Mouse (Mus musculus) CH12F3 (cell line): ENCODE results near the gene Gdi2.
"Not testable (repeated sequence)": the region's sequence is repeated elsewhere in the genome, so short reads cannot be mapped to it uniquely, and the experiment has no call there.

Source experiments
- in situ Hi-C: fragments of 300-500 bp; cut with MboI; formaldehyde crosslinking; loops from 2 replicates; pipeline ENCODE4 v1.14.3; 2020; ENCODE audit warnings: low sequenced_read_pairs

Gene Gdi2

DNA sequence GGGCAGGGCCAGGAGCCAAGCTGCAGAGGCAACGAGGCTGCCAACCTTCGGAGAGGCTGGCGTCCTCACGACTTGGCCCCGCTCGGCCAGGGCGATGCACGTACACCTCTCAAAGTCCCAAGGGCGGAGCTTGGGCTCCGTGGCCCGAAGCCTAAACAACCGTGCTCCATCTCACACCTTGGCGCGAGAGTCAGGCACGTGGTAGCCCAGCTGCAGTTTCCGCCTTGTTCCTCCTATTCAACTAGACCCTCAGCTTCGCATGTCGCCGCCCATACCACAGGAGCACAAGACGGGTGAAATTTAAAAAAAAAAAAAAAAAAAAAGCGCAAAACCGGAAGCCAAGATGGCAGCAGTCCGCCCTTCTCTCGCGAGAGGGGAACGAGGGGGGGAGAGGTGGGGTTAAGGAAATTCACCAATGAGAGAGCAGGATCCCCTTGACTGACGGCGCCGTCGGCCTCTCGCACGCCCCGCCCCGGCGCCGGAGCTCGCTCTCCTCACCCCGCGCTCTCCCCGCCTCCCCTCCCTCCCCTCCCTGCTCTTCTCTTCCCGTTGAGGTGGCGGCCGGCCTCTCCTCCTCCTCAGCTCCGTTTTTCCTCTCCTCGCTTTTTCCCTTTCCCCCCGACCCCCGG is at the start of gene Gdi2:
Gene Gdi2, plus strand, starts transcription at position 470 of the 629 bp plus-strand sequence.
- in situ Hi-C loops = no loop called here

DNA sequence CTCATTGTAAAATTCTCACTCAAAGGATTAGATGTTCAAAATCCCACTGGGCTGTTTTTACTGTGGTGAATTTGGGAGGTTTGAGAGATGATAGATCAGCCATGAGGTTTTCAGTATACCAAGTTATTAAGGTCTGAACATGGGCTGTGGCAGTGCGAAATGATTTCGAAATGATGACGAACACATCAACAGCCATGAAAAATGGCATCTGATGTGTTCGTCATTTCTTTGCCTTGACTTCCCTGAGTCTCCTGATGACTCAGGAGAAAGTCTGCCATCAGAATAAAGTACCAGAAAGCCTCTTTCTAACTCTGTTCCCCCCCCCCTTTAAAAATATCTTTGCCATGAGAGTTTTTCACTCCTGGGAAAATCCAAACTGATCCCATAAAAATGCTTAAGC is 42.3 kb upstream of the Gdi2 start:
- in situ Hi-C loops = no loop called here

DNA sequence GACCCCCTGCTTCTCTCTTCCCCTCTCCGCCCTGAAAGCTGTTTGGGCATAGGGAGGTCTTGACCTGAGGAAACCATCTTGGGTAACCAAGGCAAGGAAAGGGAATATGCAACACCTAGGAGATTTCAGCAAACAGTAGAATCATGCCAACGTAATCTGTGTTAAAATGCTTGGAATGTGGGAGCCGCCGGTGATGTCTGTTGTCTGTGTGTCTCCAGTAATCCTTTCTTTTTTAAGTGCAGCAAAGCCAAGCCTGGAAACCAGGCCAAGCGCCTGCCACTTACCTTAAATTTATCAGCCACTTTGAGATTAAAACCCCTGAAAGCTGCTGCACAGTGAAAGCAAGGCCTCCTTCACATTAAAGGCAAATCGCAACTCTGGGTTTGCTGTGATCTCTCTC is 36.8 kb upstream of the Gdi2 start:
- in situ Hi-C loops = not testable (repeated sequence)

DNA sequence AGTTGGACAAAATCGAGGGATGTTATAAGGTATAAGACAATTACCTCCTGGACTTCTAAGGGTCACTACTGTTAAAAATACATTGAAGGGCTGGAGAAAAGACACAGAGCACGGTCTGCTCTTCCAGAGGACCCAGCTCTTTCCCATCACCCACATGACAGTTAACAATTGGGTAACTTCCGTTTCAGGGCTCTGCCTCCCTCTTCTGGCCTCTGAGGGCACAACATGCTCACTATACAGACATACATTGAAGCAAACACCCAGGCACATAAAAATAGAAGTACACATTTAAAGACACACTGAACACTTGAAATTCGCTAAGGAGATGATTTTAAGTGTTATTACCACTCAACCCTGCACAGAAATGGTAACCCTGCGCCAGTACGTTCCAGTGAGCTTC is 22.5 kb upstream of the Gdi2 start:
- in situ Hi-C loops = not testable (repeated sequence)

DNA sequence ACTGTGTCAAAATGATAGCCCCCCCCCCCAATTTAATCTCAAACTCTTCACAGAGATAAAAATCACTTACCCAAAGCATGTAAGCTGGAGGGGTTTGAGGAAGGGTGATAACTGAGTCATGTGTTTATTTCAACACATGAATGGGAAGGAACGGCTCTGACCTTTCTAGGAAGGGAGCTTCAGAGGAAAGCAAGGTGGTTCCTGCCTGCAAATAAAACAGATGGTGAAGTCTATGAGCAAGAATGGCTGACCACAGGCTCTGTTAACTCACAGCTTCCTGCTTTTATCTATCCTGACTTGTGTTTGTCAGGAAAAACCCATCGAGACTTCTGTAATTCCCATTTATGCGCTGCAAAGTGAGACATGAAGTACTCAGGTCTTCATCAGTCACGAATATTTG is 18.5 kb upstream of the Gdi2 start:
- in situ Hi-C loops = not testable (repeated sequence)

DNA sequence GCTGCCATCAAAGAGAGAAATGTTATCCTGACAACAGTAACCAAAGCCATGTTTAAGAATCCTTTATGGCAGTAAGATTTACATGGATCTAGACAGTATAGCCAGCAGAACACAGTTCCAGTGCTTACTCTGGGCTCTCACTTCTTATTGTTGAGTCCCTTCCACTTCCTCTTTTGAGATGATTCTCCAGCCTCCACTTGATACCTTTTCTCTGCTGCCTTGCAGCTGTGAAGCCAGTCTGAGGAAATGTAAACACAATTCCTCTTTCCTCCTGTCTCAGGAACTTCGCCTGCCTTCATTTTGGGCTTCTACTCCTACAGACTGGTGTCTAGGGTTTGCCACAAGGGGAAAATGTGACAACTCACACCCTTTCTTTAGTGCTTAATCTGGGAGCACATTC is 17.9 kb upstream of the Gdi2 start:
- in situ Hi-C loops = not testable (repeated sequence)

DNA sequence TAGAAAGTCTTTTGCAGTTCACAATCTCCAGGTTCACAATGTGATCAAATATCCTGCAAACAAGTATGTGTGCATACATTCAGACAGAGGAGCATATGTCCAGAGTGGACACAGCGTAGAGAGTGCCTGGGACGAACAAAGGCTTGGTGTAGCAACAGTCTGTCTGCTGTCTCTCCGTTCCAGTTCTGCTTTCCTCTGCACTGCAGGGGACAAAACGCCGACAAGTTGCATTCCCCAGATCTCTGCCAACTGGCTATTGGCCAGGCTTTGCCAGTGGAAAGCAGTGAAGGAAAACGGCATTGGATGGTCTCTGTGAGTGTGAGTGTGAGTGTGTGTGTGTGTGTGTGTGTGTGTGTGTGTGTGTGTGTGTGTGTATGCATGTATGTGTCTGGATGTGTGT is 14.4 kb upstream of the Gdi2 start:
- in situ Hi-C loops = no loop called here

DNA sequence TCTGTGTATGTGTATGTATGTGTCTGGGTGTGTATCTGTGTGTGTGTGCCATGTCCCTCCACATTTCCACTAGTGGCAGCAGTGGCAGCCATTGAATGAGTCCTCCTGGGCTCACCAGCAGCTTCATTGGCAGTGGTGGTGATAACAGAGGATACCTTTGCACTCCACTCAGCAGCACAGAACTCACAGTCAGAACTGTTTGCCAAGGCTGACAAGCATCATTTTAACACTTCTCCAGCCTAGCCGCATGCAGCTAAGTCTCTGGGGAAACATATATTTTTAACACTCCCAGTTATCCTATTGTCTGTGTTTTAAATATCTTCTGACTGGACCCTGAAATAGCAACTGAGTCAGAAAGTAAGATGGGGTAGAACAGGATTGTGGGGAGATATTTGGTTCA is 13.9 kb upstream of the Gdi2 start:
- in situ Hi-C loops = no loop called here

DNA sequence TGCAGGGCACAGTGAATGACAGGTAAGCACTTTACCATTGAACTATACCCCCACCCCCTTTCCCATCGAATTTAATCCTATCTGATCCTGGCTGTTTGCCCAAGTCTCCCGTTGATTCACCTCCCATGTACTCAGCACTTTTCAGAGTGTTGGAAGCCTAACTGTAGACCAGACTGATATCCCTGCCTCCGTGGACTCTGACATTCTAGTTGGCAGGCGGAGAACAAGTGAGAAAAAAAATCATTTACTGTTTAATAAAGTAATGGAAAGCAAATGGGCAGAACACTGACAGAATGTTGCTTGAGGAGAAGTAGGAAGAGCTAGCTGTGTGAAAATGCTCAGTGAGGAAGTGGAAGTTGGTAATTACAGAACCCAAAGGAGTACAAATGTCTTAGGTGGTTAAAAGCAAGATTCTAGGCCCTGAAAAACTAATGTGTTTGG is 12.2 kb upstream of the Gdi2 start:
- in situ Hi-C loops = no loop called here

DNA sequence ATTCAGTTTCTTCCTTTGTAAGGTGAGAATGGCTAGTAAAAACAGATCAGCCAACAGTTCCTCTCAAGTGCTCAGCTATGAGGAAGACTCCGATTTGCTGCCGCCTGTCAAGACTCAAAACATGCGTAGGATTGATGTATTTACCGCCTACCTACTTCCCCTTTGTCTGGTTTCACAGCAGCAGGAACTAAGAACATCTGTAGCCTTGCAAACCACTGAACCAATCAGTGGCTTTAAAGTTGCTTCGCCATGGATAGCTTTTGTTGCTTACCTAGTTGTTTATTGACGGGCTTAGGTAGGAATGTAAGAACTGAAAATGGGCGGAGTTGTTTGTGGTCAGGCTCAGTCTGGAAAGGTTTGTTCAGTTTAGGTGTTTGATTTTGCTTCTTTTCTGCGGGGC is 11.5 kb upstream of the Gdi2 start:
- in situ Hi-C loops = no loop called here

DNA sequence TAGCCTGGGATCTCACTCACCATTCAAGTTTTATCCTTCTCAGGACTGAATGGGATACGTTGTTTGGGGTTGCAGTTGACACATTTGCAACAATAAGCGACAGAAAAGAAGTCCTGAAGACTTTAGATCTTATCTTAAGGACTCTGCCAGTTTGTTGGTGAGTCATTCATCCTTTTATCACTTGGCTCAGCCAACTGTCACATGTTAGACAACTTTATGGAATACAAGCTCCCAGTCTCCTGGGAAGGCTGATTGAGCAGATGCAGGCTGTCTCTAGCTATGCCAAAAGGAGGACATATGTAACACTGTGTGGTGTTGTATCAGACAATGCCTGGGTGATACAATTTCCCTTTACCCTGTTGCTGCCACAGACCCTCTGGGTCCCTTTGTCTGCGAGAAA is 7.4 kb upstream of the Gdi2 start:
- in situ Hi-C loops = no loop called here

DNA sequence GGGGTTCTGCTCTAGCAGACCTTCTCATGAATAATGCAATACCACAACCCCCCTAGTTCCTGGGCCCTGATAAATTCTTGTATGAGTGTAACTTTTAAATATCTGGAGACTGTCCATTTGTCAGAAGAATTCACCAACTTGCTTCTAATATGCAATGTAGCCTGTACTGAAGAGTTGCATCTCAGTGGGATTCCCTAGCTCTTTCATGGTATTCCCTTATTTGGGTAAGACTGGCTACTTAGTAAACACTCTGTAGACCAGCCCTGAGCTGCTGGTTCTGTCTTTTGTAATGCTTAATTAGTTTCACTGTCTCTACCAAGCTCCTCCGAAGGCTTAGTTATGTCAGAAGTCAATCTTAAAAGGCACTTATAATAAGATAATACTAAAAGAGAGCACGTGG is 6.7 kb upstream of the Gdi2 start:
- in situ Hi-C loops = not testable (repeated sequence)

DNA sequence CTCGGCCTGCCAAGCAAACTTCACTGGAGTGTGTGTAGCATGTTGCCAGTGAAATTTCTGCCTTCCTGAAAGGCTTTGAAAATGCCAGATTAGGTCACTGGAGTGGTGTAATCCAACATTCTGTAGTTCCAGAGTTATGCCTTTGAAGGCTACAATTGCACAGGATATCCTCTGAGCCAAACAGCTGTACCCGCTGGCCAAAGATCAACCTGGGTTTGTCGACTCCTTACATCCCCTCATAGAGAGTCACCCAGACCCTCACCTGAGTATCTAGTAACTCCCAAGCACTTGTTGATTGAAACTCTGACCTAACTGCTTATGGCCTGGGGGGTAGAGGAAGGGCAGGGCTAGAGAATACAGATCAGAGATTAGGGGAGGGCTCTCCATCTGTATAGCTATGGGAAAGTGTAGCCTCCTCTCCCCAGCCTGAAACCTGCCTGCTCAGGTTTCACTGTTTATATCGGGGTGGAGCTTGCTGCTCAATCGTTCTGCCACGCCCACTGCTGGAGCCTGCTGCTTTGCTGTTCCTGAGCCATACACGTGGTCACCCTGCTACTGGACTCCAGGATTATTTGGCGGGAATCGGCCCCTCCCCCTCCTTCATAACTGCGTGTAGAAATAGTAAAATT is 6.1 kb upstream of the Gdi2 start:
- in situ Hi-C loops = no loop called here

DNA sequence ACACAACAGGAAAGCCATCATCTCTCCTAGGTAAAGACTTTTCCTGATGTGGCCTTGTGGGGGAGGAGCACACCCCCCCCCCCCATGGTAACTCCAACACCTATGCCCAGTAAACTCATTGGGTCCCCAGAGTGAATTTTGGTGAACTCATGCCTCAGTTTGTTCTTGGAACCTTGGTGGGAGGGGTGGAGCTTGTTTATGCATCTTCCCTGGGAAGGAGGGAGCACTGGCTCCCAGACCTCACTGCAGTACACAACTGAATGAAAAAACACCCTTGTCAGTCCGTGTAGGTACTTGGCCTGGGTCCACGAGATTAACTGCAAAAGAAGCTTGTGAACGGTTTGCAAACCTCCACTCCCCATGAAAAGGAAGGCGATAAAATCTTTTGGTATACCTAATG is 5.4 kb upstream of the Gdi2 start:
- in situ Hi-C loops = no loop called here

DNA sequence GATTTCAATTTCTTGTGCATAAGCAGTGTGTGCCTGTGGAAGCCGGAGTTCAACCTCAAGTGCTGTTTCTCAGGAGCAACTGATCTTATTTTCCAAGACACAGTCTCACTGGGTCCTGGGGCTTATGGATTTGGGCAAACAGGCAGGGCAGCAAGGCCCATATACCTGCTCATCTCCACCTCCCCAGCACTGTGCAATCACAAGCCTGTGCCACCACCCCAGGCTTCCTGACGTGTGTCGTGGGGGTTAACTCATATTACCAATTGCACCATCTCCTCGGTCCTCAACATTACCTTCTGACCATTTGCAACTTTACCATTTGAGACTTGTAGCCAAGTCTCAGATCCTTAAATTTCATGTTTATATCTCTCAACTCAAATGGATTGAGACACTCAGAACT is 3.7 kb upstream of the Gdi2 start:
- in situ Hi-C loops = no loop called here

DNA sequence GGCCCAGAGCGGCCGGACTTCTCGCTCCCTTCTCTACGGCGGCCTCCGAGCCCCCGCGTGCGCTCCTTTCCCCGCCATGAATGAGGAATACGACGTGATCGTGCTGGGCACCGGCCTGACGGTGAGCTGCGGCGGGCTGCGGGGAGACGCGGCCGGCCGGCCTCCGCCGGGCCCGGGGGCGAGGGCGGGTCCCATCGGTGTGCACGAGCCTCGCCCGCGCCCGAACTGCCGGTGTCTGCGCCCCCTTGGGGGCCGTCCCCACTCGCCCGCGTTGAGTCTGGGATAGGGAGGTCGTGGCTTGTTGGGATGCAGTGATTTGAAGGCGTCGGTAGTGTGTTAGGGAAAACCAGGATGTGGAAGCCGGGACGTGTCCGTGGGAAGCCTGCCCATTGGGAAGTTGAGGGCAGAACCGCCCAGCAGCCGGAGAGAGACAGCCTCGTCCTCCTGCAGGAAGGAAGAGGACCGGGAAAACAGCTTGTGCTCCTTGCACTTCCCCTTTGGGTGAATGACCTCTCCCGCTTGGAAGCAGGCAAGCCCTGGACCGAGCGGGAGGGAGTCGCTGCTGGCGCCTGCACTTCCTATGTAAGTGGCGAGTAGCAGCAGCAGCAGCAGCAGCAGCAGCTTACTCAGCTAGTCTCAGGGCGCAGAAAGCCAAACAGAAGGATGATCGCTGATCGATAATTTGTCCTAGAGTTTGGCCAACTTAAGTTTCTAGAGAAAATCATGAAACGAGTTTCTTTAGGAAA is 533 bp downstream of the Gdi2 start:
- in situ Hi-C loops = no loop called here

DNA sequence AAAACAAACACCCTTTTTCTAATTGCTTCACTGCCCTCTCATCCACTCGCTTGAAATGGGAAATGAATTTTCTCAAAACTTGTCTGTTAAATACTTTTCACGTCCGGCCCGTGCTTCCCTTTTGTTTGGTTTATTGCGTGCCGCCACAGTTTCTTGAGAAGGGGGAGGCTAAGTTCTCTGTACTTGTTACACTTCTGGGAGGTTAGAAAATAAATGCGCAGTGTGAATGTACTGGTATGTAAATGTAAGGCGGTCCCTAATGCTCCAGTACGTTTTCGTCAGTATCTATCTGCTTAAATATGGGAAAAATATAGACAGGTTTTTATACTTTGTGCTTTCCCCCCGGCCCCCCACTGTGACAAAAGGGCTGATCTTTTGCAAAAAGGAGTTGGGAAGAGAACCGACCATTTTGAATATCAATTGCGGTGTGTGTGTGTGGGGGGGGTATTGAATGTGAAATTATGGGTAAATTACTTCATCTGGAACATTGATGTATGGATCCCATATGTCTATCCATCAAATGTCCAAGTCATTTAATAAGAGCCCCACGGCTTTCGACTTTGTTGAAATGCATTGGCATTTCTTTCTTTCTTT is 1.2 kb downstream of the Gdi2 start:
- in situ Hi-C loops = no loop called here

DNA sequence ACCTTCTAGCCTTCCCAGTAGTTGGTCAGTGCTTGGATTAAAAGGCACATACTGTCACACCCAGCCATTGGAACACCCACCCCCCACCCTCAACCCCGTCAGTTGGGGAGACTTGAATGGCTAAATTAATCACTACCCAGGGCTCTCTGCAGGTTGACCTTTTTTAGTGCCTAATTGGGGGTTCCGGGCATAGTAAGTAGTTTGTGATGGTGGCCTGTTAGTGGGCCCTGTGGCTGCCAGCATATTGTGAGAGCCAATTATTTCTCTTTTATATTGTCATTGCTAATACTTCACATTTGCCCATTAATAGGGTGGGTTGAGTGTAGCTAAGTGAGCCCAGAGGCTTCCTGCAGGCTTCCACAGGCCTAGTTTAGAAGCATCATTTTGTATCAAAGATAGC is 2.3 kb downstream of the Gdi2 start:
- in situ Hi-C loops = no loop called here

DNA sequence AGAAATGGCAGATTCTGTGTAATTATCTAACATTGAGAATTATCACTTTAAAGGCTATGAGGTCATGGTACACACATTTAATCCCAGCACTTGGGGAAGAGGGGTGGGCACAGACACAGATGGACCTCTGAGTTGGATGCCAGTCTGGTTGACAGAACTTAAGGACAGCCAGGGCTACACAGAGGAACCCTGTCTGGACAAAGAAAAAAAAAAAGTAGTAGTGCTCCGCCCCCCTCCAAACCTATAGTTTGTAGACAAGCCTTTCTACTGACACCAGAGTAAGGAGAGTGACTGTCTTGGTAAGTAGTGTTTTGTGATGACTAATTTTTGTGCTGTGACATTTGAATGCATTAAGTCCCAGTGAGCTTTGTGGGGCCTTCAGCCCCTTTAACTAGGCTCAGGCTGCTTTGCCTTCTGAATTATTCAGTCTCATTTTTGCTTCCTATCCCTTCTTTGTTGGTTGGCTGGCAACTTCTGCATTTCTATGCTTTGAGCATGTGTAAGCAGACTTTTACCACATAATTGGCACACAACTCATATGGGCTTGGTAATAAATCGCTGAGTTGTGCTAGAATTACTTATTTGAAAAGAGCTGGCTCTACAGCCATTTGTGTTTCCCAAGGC is 3.4 kb downstream of the Gdi2 start:
- in situ Hi-C loops = no loop called here

DNA sequence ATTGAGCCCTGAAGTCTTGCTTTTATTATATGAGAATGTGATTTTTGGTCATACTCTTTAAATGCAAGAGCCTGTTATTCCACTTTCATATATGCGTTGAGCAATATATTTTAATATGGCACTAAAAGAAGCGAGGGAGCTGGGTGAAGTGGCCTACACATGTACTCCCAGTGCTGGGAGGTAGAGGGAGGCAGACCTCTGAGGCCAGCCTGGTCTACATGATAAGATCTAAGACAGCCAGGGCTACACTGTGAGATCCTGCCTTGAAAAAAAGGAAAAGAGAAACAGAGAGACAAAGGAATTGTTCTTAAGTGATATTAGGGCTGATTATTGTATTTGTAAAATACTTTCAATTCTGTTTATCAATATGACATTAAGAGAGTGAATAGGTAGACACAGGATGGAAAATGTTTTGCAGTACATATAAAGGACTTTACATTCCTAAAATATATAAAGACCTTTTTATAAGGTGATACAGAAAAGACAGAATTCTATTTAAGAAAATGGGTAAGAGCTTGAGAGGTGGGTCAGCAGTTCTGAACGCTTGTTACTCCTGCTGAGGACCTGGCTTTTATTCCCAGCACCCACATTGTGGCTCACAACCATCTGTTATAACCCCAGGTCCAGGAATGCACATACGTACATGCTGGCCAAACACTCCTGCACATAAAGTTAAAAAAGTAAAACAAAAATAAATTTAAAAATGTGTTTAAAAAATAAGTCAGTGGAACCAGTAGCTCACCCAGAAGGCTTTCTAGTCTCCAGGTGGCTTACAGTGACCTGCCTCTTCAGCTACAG is 6.4 kb downstream of the Gdi2 start:
- in situ Hi-C loops = no loop called here

DNA sequence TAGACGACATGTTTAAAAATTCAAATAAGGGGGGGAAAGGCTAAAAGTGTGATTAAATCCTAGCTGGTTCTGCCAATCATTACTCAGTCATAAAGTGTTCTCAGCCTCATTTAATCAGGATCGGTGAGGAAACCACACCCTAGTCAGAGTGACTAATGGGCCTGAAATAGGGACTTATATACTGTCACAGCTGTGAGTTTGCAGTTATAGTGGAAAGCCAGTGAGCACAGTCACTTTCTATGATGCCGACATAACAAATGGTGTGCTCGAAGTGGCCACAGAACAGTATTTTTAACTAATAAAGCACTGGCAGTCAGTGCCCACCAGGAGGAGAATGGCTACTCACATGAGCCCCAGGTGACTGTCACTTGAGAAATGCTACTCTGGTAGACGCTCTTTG is 7.1 kb downstream of the Gdi2 start:
- in situ Hi-C loops = no loop called here
